ENCODE assay signal across 33 mouse cellular contexts in genomic region chr15:96201273-96201672, GRCm38 (mm10).
A peak's percentile ranks its signal among the peaks of the same experiment; 100 is the strongest.
DNase-seq lines count a peak whose midpoint lies in the region; ATAC-seq and TF ChIP-seq lines count a peak whose summit lies in the region.
"Had no signal": no experiment of that assay in that cellular context is flagged by ENCODE, and none has a peak within 500 bp of the region (broad histone marks: within the 10 kb centered on the region; RNA-seq: fewer than 3 reads in every experiment).

No protein-coding gene starts in this region.

- no peak for ATAC-seq in forebrain, embryonic 14.5 days
- ATAC-seq in forebrain, embryonic 13.5 days = no peak
- no peak for ATAC-seq in midbrain, postnatal 0 days (ENCODE audit: low FRiP score)
- no peak for ATAC-seq in midbrain, embryonic 15.5 days (replicated peaks)
- ATAC-seq: forebrain, embryonic 16.5 days; inflammation-experienced regulatory T-cells, adult 6 months; midbrain, embryonic 16.5 days had no signal

- H3K9ac ChIP-seq in forebrain, embryonic 14.5 days (ENCODE audit: low read length) = no peak overlapping the region
- H3K9ac ChIP-seq in forebrain, embryonic 13.5 days = no peak overlapping the region
- no peak overlapping the region for H3K9ac ChIP-seq in midbrain, postnatal 0 days (replicated peaks; ENCODE audit: low read length, poor library complexity, severe bottlenecking)
- H3K9ac ChIP-seq in midbrain, embryonic 15.5 days = no peak overlapping the region
- H3K9ac ChIP-seq: embryonic facial prominence, embryonic 15.5 days; hindbrain, embryonic 15.5 days; liver, embryonic 14.5 days; neural tube, embryonic 12.5 days had no signal

- DNase-seq in forebrain, embryonic 14.5 days (ENCODE audit: low spot score) = peak; percentile 50
- DNase-seq in midbrain, postnatal 0 days (ENCODE audit: low spot score) = peak; percentile 29
- no peak for DNase-seq in spleen, postnatal 14 days (ENCODE audit: low spot score in 2 of 2)
- DNase-seq in kidney, postnatal 36 days = no peak
- DNase-seq: adrenal gland, adult 8-10 months; cerebellum, adult 11-12 months; cerebellum, adult 9-11 months; gastrocnemius, adult 2 months; kidney, adult 11 months; kidney, postnatal 14 days; liver; lung, adult 2 months; lung, postnatal 10 days; retina, postnatal 1 day; right cerebral cortex, postnatal 14 days; thymus, adult 18-20 months; thymus, postnatal 25 days had no signal

- WGBS in forebrain, embryonic 14.5 days = 39% methylated on average over 3 of the region's 3 CpGs
- WGBS in forebrain, embryonic 13.5 days = 44% methylated on average over 3 of the region's 3 CpGs
- 42% methylated on average over 3 of the region's 3 CpGs for WGBS in midbrain, postnatal 0 days
- WGBS in midbrain, embryonic 15.5 days = 42% methylated on average over 3 of the region's 3 CpGs

- no peaks in the 10 kb centered on the region for H3K27me3 ChIP-seq in forebrain, embryonic 14.5 days (replicated peaks; ENCODE audit: control insufficient read depth, insufficient read depth, low read length)
- H3K27me3 ChIP-seq in forebrain, embryonic 13.5 days = no peaks in the 10 kb centered on the region
- H3K27me3 ChIP-seq in midbrain, postnatal 0 days (ENCODE audit: insufficient read depth, low read length) = no peaks in the 10 kb centered on the region
- H3K27me3 ChIP-seq in midbrain, embryonic 15.5 days (replicated peaks) = no peaks in the 10 kb centered on the region
- H3K27me3 ChIP-seq: embryonic facial prominence, embryonic 15.5 days; hindbrain, embryonic 15.5 days; neural tube, embryonic 12.5 days had no signal

- H3K36me3 ChIP-seq in forebrain, embryonic 14.5 days (ENCODE audit: control insufficient read depth, insufficient read depth, low read length) = no peaks in the 10 kb centered on the region
- no peaks in the 10 kb centered on the region for H3K36me3 ChIP-seq in forebrain, embryonic 13.5 days (ENCODE audit: poor library complexity, severe bottlenecking)
- H3K36me3 ChIP-seq in midbrain, postnatal 0 days (ENCODE audit: insufficient read depth, low read length) = no peaks in the 10 kb centered on the region
- H3K36me3 ChIP-seq in midbrain, embryonic 15.5 days (replicated peaks) = no peaks in the 10 kb centered on the region
- H3K36me3 ChIP-seq: embryonic facial prominence, embryonic 10.5 days; embryonic facial prominence, embryonic 15.5 days; hindbrain, embryonic 10.5 days; hindbrain, embryonic 15.5 days; neural tube, embryonic 12.5 days had no signal

- 0 out of 2 replicates have a peak, but pooled peaks cover 3% of the 10 kb centered on the region for H3K4me1 ChIP-seq in forebrain, embryonic 14.5 days (ENCODE audit: control insufficient read depth, insufficient read depth, low read length)
- H3K4me1 ChIP-seq in forebrain, embryonic 13.5 days = peaks cover 10% of the 10 kb centered on the region
- H3K4me1 ChIP-seq in midbrain, postnatal 0 days (ENCODE audit: insufficient read depth, low read length) = no peaks in the 10 kb centered on the region
- no peaks in the 10 kb centered on the region for H3K4me1 ChIP-seq in midbrain, embryonic 15.5 days
- H3K4me1 ChIP-seq in brown adipose tissue, adult 24 weeks (ENCODE audit: control insufficient read depth, insufficient read depth, insufficient read length, low read length) = peaks cover 2% of the 10 kb centered on the region; the same call in 1 of the 2 replicates
- H3K4me1 ChIP-seq: embryonic facial prominence, embryonic 10.5 days; hindbrain, embryonic 10.5 days; hindbrain, embryonic 15.5 days; neural tube, embryonic 12.5 days had no signal

- no peak overlapping the region for H3K4me3 ChIP-seq in forebrain, embryonic 14.5 days (ENCODE audit: low read depth, low read length)
- H3K4me3 ChIP-seq in forebrain, embryonic 13.5 days = no peak overlapping the region
- H3K4me3 ChIP-seq in midbrain, postnatal 0 days (ENCODE audit: low read depth, low read length) = no peak overlapping the region
- no peak overlapping the region for H3K4me3 ChIP-seq in midbrain, embryonic 15.5 days
- H3K4me3 ChIP-seq in brown adipose tissue, adult 24 weeks (ENCODE audit: insufficient read depth, low read depth, low read length) = no peak overlapping the region
- H3K4me3 ChIP-seq: embryonic facial prominence, embryonic 10.5 days; embryonic facial prominence, embryonic 15.5 days; gastrocnemius, adult 2 months; hindbrain, embryonic 10.5 days; hindbrain, embryonic 15.5 days; myocyte; neural tube, embryonic 12.5 days had no signal

- TF ChIP-seq CTCF in midbrain, postnatal 0 days (IDR thresholded peaks at IDR 0.05) = no peak

- no peaks in the 10 kb centered on the region for H3K9me3 ChIP-seq in forebrain, embryonic 14.5 days (replicated peaks; ENCODE audit: control insufficient read depth, low read length)
- no peaks in the 10 kb centered on the region for H3K9me3 ChIP-seq in forebrain, embryonic 13.5 days (replicated peaks)
- H3K9me3 ChIP-seq in midbrain, postnatal 0 days (ENCODE audit: low read length) = peaks cover 4% of the 10 kb centered on the region; the same call in 1 of the 2 replicates
- no peaks in the 10 kb centered on the region for H3K9me3 ChIP-seq in midbrain, embryonic 15.5 days
- H3K9me3 ChIP-seq: embryonic facial prominence, embryonic 10.5 days; embryonic facial prominence, embryonic 15.5 days; hindbrain, embryonic 10.5 days; neural tube, embryonic 12.5 days had no signal

- no peak overlapping the region for H3K27ac ChIP-seq in forebrain, embryonic 14.5 days (ENCODE audit: low read depth, low read length)
- no peak overlapping the region for H3K27ac ChIP-seq in forebrain, embryonic 13.5 days
- no peak overlapping the region for H3K27ac ChIP-seq in midbrain, postnatal 0 days (ENCODE audit: low read depth, low read length)
- no peak overlapping the region for H3K27ac ChIP-seq in midbrain, embryonic 15.5 days
- H3K27ac ChIP-seq in brown adipose tissue, adult 24 weeks (replicated peaks; ENCODE audit: low read depth, low read length) = peak overlapping the region; percentile 55; the same call in 1 of the 2 replicates
- H3K27ac ChIP-seq: embryonic facial prominence, embryonic 10.5 days; embryonic facial prominence, embryonic 15.5 days; hindbrain, embryonic 10.5 days; hindbrain, embryonic 15.5 days; liver, embryonic 14.5 days; macrophage; neural tube, embryonic 12.5 days; stomach, postnatal 0 days had no signal

- H3K4me2 ChIP-seq in forebrain, embryonic 14.5 days (ENCODE audit: low read length) = no peak overlapping the region
- no peak overlapping the region for H3K4me2 ChIP-seq in forebrain, embryonic 13.5 days
- no peak overlapping the region for H3K4me2 ChIP-seq in midbrain, postnatal 0 days (ENCODE audit: low read depth, low read length, poor library complexity, severe bottlenecking)
- H3K4me2 ChIP-seq in midbrain, embryonic 15.5 days = no peak overlapping the region
- H3K4me2 ChIP-seq: embryonic facial prominence, embryonic 15.5 days; heart, embryonic 11.5 days; hindbrain, embryonic 15.5 days; neural tube, embryonic 12.5 days had no signal

Comparison
In these comparisons a context has a peak if more than half of its experiments do, and no peak if none do; other contexts are left out.
1. DNase-seq: peak in forebrain, embryonic 14.5 days (single experiment) and midbrain, postnatal 0 days (single experiment); none in spleen, postnatal 14 days (0 of 2) and kidney, postnatal 36 days (0 of 2).